Mouse (Mus musculus) ES-Bruce4 (cell line): Measurements from ENCODE around the gene Synm.

Source experiments
- CTCF ChIP-seq: IDR thresholded peaks from one replicate; pipeline ENCODE4 v1.8.1; 2011; ENCODE audit warnings: low read depth, low read length
- POLR2A ChIP-seq: IDR thresholded peaks from one replicate; pipeline ENCODE4 v1.8.1; 2011; ENCODE audit warnings: low read length; ENCODE audit not compliant: insufficient read depth

DNA sequence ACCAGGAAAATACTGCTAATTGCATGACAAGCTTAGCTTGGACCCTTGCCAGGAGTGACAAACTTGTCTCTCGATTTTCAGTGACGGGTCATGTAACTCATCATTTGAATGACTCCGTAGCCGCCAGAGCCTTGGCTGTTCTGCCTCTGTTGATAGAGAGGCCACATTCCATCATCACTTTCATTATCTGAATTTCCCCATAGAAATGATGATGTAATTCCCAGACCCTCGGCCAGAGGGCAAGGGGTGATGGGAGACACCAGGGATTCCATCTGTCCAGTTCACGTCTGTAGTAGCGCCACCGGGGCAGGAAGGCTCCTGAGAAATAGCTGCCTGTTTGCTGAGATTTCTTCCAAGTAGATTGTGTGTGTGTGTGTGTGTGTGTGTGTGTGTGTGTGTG is 40.7 kb downstream of the Synm start:
- TF ChIP-seq CTCF (no peak), POLR2A (no peak)
